Mouse (Mus musculus) cerebellum, adult 8-10 months (tissue): ENCODE results near the gene Bdh2.

Experiments
- DNase-seq: peaks from one replicate; pipeline ENCODE4 v3.0.0; 2022

Gene Bdh2

GRCm38 (mm10) chr3:135280669-135281415, at the start of gene Bdh2:
TSS of gene Bdh2 (plus strand) at chr3:135281221.
- DNase-seq = peak; percentile 49

DNA sequence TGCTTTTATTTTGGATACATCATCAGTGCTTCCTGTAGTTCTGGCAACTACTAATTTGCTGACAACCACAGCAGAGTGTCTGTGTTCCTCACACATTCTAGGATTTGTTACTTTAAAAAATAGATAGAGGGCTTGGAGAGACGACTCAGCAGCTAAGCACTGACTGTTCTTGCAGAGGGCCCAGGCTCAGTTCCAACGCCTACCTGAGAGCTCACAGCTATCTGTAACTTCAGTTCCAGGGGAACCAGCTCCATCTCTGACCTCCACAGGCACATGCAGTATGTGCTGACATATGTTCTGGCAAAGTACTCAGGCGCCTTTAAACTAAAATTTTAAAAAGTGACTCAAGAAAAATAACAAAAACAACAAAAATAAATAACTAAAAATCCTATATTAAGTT, 49.0 kb upstream of the Bdh2 start:
- no peak for DNase-seq

GRCm38 (mm10) chr3:135232462-135232861, 48.6 kb upstream of the Bdh2 start:
- DNase-seq = no peak

- no peak for DNase-seq
Measured at GRCm38 (mm10) chr3:135245733-135246132, 35.3 kb upstream of the Bdh2 start.

- DNase-seq = no peak
Measured at GRCm38 (mm10) chr3:135246828-135247227, 34.2 kb upstream of the Bdh2 start.

DNA sequence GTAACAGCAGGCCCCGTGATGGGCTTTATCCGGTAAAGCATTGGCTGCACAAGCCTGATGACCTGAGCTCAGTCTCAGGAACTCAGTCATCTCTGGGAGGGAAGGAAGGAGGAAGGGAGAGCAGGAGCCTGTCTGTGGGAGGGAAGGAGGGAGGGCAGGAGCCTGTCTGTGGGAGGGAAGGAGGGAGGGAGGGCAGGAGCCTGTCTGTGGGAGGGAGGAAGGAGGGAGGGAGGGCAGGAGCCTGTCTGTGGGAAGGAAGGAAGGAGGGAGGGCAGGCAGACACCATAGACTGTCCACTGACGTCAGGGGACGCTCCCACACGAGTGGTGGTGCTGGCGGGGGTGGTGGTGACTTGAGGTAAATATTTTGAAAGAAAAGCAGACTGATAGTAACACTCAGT, 31.9 kb upstream of the Bdh2 start:
- DNase-seq = no peak

DNA sequence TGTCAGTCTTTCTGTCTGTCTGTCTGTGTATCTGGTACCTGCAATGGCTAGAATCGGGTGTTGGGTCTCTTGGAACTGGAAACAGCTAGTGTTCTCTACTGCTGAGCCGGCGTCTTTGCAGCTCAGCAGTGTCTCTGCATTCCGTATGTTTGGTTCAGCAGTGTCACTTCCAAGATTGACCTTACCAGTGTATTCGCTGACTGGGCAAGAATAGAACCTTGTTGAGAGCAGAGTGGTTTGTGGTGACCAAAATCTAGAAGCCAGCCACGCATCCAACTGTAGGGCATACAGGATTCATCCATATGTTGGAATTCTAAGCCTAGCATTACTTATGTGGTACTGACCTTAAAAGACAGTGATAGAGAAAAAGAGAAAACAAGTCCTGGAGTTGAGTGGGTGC, 29.2 kb upstream of the Bdh2 start:
- DNase-seq = no peak

GRCm38 (mm10) chr3:135254784-135255183, 26.2 kb upstream of the Bdh2 start:
- DNase-seq = no peak

GRCm38 (mm10) chr3:135258919-135259318, 22.1 kb upstream of the Bdh2 start:
- DNase-seq = no peak

DNA sequence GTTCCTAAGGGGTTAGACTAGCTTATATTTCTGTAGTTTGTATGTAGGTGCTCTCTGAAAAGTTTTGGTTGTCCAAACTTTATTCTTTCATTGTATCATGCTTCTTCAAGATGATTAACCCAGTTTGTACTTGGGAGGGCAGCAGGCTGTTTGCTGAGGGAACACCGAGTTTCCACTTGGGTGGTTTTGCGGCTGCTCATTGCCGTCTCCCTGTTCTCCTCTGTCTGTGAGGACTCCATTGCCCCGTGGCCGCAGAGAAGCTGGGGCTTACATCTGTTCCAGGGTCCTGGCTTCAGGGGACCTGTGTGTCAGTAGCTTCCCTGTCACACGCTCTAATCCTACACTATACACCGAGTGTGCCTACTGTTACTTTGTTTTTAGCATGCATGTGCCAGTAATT, 20.8 kb upstream of the Bdh2 start:
- DNase-seq = no peak

GRCm38 (mm10) chr3:135268616-135269015, 12.4 kb upstream of the Bdh2 start:
- no peak for DNase-seq

DNA sequence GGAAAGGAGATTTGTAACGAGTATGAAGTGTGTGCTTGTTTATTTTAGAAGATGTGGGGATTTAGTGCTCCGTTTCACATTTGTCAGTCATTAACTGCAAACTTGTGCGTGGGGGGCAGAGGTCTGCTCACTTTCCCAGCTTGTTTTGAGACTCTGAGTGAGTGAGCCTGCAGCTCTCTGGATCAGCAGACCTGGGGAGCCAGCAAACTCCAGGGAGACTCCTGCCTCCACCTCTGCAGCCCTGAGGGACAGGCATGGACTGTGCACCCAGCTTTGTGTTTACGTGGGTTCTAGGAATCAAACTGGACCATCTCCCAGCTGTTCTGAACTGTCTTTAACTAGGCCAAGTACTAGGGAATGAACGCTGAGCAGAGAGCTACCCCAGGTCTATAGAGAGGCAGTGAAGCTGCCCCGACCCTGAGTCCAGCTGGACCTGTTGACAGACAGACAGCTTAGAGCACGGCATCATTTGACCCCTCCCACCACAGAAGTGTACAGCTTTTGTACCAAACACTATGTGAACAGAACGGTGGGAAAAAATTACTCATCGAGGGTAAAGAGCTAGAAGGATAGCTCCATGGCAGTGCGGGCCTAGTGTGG, 11.5 kb upstream of the Bdh2 start:
- no peak for DNase-seq

DNA sequence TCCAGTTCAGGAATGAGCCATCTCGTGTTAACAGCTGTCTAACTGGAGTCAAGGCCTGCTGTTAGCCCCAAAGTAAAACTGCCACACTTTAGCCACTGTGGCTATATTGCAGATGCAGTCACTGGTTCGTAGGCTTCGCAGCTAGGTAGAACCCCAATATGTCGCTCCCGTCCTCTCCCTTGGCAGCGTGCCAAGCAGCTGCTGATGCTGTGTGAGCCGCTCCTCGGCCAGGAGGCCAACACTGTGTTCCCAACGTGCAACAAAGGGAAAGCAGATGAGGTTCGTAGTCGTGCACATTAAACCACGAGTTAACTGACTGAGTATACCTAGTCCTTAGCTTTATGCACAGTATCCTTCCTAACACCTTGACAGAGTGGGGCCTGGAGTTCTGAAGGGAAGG, 8.4 kb upstream of the Bdh2 start:
- DNase-seq = no peak

GRCm38 (mm10) chr3:135273047-135273446, 8.0 kb upstream of the Bdh2 start:
- DNase-seq = no peak

GRCm38 (mm10) chr3:135280160-135280559, 861 bp upstream of the Bdh2 start:
- DNase-seq = no peak

GRCm38 (mm10) chr3:135281701-135282100, 680 bp downstream of the Bdh2 start:
- no peak for DNase-seq

GRCm38 (mm10) chr3:135285256-135285655, 4.2 kb downstream of the Bdh2 start:
- DNase-seq = no peak

GRCm38 (mm10) chr3:135285807-135286206, 4.8 kb downstream of the Bdh2 start:
- no peak for DNase-seq

- no peak for DNase-seq
Measured at GRCm38 (mm10) chr3:135288138-135288750, 7.2 kb downstream of the Bdh2 start.

DNA sequence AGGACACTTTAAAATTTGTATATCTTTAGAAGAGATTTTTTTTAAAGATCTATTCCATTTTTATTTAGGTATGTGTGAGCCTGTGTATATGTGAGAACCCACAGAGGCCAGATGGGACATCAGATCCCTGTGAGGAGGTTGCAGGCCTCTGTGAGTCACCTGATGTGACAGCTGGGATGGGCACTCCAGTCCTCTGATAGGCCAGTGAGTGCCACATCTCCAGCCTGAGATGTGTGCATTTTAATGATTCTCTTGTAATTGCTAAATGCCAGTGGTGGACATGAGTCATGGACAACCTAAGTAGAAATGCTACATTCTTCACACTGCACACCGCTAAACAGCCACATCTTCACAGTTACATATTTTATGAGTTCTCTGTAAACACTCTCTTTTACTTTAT, 8.1 kb downstream of the Bdh2 start:
- no peak for DNase-seq

DNA sequence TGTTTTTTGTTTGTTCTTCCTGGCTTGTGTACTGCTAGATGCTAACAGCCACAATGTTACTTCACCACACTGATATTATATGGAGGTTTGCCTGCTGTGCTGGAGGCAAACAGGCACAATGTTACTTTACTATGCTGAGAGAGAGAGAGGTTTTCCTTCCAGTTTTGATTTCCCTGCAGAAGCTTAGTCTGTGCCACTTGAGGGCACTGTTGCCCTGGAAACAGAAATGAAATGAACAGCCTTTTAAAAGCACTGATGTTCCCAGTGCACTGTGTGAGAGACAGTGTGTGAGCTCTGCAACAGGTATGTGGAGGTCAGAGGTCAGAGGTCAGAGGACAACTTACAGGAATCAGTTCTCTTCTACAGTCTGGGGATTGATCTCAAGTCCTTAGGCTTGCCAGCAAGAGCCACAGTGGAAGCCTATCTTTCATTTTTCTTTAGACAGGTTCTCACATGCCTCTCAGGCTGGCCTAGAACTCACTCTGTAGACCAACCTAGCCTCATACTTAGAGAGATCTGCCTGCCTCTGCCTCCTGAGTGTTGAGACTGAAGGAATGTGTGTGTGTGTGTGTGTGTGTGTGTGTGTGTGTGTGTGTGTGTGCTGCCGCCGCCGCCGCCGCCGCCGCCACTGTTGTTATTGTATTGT, 9.4 kb downstream of the Bdh2 start:
- DNase-seq = peak; percentile 10

- DNase-seq = no peak
Measured at GRCm38 (mm10) chr3:135293703-135294102, 12.7 kb downstream of the Bdh2 start.

- DNase-seq = no peak
Measured at GRCm38 (mm10) chr3:135295559-135295958, 14.5 kb downstream of the Bdh2 start.

- DNase-seq = no peak
Measured at GRCm38 (mm10) chr3:135298560-135298959, 17.5 kb downstream of the Bdh2 start.
